In genomic region chr9:69592329-69593062, GRCm38 (mm10) we compare ENCODE assay signal across 18 mouse cellular contexts.
DNase-seq lines count a peak whose midpoint lies in the region; ATAC-seq and TF ChIP-seq lines count a peak whose summit lies in the region.
"Had no signal": no experiment of that assay in that cellular context is flagged by ENCODE, and none has a peak within 500 bp of the region (broad histone marks: within the 10 kb centered on the region; RNA-seq: fewer than 3 reads in every experiment).

No protein-coding gene starts in this region.

- H3K4me2 ChIP-seq in hindbrain, embryonic 14.5 days (replicated peaks): peak overlapping the region; percentile 19; the same call in 1 of the 2 replicates
- H3K4me2 ChIP-seq in hindbrain, embryonic 12.5 days (replicated peaks): no peak overlapping the region
- peak overlapping the region; percentile 47 for H3K4me2 ChIP-seq in forebrain, embryonic 16.5 days (ENCODE audit: low read length)
- peak overlapping the region; percentile 8; the same call in 1 of the 2 replicates for H3K4me2 ChIP-seq in midbrain, postnatal 0 days (ENCODE audit: low read depth, low read length, poor library complexity, severe bottlenecking)
- H3K4me2 ChIP-seq: liver, embryonic 11.5 days; midbrain, embryonic 12.5 days had no signal

- H3K4me1 ChIP-seq in hindbrain, embryonic 14.5 days (replicated peaks; ENCODE audit: control insufficient read depth, insufficient read depth, low read length): peaks cover 4% of the 10 kb centered on the region; the same call in 1 of the 2 replicates
- H3K4me1 ChIP-seq in hindbrain, embryonic 12.5 days: no peaks in the 10 kb centered on the region
- H3K4me1 ChIP-seq in forebrain, embryonic 16.5 days (replicated peaks; ENCODE audit: control insufficient read depth, insufficient read depth, low read length): peaks cover 11% of the 10 kb centered on the region
- H3K4me1 ChIP-seq in midbrain, postnatal 0 days (ENCODE audit: insufficient read depth, low read length): no peaks in the 10 kb centered on the region
- H3K4me1 ChIP-seq: midbrain, embryonic 12.5 days had no signal

- H3K36me3 ChIP-seq in hindbrain, embryonic 14.5 days (replicated peaks; ENCODE audit: control insufficient read depth, insufficient read depth): no peaks in the 10 kb centered on the region
- no peaks in the 10 kb centered on the region for H3K36me3 ChIP-seq in hindbrain, embryonic 12.5 days
- no peaks in the 10 kb centered on the region for H3K36me3 ChIP-seq in forebrain, embryonic 16.5 days (ENCODE audit: control insufficient read depth, insufficient read depth)
- no peaks in the 10 kb centered on the region for H3K36me3 ChIP-seq in midbrain, postnatal 0 days (ENCODE audit: insufficient read depth, low read length)
- H3K36me3 ChIP-seq: midbrain, embryonic 12.5 days had no signal

- no peaks in the 10 kb centered on the region for H3K9me3 ChIP-seq in hindbrain, embryonic 14.5 days (ENCODE audit: control insufficient read depth, low read length)
- H3K9me3 ChIP-seq in hindbrain, embryonic 12.5 days (replicated peaks): no peaks in the 10 kb centered on the region
- no peaks in the 10 kb centered on the region for H3K9me3 ChIP-seq in forebrain, embryonic 16.5 days (ENCODE audit: control insufficient read depth, low read length)
- no peaks in the 10 kb centered on the region for H3K9me3 ChIP-seq in midbrain, postnatal 0 days (ENCODE audit: low read length)
- H3K9me3 ChIP-seq: midbrain, embryonic 12.5 days had no signal

- no peak for TF ChIP-seq CTCF in midbrain, postnatal 0 days (IDR thresholded peaks at IDR 0.05)

- 47% methylated on average over 15 of the region's 15 CpGs for whole genome bisulfite sequencing in hindbrain, embryonic 14.5 days
- WGBS in hindbrain, embryonic 12.5 days: 66% methylated on average over 15 of the region's 15 CpGs
- WGBS in forebrain, embryonic 16.5 days: 14% methylated on average over 15 of the region's 15 CpGs
- WGBS in midbrain, postnatal 0 days: 36% methylated on average over 15 of the region's 15 CpGs

- H3K9ac ChIP-seq in hindbrain, embryonic 14.5 days: no peak overlapping the region
- H3K9ac ChIP-seq in hindbrain, embryonic 12.5 days: no peak overlapping the region
- H3K9ac ChIP-seq in forebrain, embryonic 16.5 days (replicated peaks; ENCODE audit: low read depth, low read length): no peak overlapping the region
- no peak overlapping the region for H3K9ac ChIP-seq in midbrain, postnatal 0 days (replicated peaks; ENCODE audit: low read length, poor library complexity, severe bottlenecking)
- H3K9ac ChIP-seq: midbrain, embryonic 12.5 days had no signal

- H3K27ac ChIP-seq in hindbrain, embryonic 14.5 days: no peak overlapping the region
- H3K27ac ChIP-seq in hindbrain, embryonic 12.5 days: no peak overlapping the region
- H3K27ac ChIP-seq in forebrain, embryonic 16.5 days (ENCODE audit: low read length): no peak overlapping the region
- H3K27ac ChIP-seq in midbrain, postnatal 0 days (ENCODE audit: low read depth, low read length): no peak overlapping the region
- H3K27ac ChIP-seq: midbrain, embryonic 12.5 days had no signal

- no peak overlapping the region for H3K4me3 ChIP-seq in hindbrain, embryonic 14.5 days (replicated peaks; ENCODE audit: low read length)
- no peak overlapping the region for H3K4me3 ChIP-seq in hindbrain, embryonic 12.5 days
- no peak overlapping the region for H3K4me3 ChIP-seq in forebrain, embryonic 16.5 days (replicated peaks; ENCODE audit: low read length)
- no peak overlapping the region for H3K4me3 ChIP-seq in midbrain, postnatal 0 days (ENCODE audit: low read depth, low read length)
- H3K4me3 ChIP-seq: midbrain, embryonic 12.5 days had no signal

- peak; percentile 53 for DNase-seq in hindbrain, embryonic 14.5 days (ENCODE audit: low spot score)
- peak; percentile 8 for DNase-seq in brain, embryonic 18.5 days (ENCODE audit: low read depth, low spot score)
- peak; percentile 45 for DNase-seq in midbrain, postnatal 0 days (ENCODE audit: low spot score)
- DNase-seq in frontal cortex, adult 2 months (ENCODE audit: extremely low spot score in 1 of 2, low spot score in 1 of 2): no peak
- DNase-seq: adrenal gland, postnatal 36 days; cerebellum, postnatal 14 days; embryo, embryonic 11 days; gastrocnemius, postnatal 14 days; heart, postnatal 14 days; left cerebral cortex, postnatal 4 days; lung, adult 2 months; lung, postnatal 4 days; thymus, postnatal 4 days had no signal

- ATAC-seq in hindbrain, embryonic 14.5 days (ENCODE audit: low FRiP score): peak; percentile 53; the same call in 1 of the 2 replicates
- no peak for ATAC-seq in hindbrain, embryonic 12.5 days (ENCODE audit: low FRiP score)
- peak; percentile 85 for ATAC-seq in forebrain, embryonic 16.5 days
- no peak for ATAC-seq in midbrain, postnatal 0 days (ENCODE audit: low FRiP score)
- no peak for ATAC-seq in CD4-positive, CD25-positive, alpha-beta regulatory T cell, adult 4 months

- no peaks in the 10 kb centered on the region for H3K27me3 ChIP-seq in hindbrain, embryonic 14.5 days (ENCODE audit: control insufficient read depth, insufficient read depth, low read length)
- H3K27me3 ChIP-seq in hindbrain, embryonic 12.5 days: no peaks in the 10 kb centered on the region
- H3K27me3 ChIP-seq in forebrain, embryonic 16.5 days (replicated peaks; ENCODE audit: control insufficient read depth, insufficient read depth, low read length): peaks cover 26% of the 10 kb centered on the region
- H3K27me3 ChIP-seq in midbrain, postnatal 0 days (ENCODE audit: insufficient read depth, low read length): no peaks in the 10 kb centered on the region
- H3K27me3 ChIP-seq: midbrain, embryonic 12.5 days had no signal

Comparison
In these comparisons a context has a peak if more than half of its experiments do, and no peak if none do; other contexts are left out.
1. ATAC-seq: peak in hindbrain, embryonic 14.5 days (single experiment) and forebrain, embryonic 16.5 days (single experiment); none in hindbrain, embryonic 12.5 days (single experiment), midbrain, postnatal 0 days (single experiment) and CD4-positive, CD25-positive, alpha-beta regulatory T cell, adult 4 months (single experiment).
2. DNase-seq: peak in hindbrain, embryonic 14.5 days (single experiment), brain, embryonic 18.5 days (single experiment) and midbrain, postnatal 0 days (single experiment); none in frontal cortex, adult 2 months (0 of 2).